Mouse (Mus musculus) mammary gland, adult 2 months (tissue): ENCODE measurements around the gene Gm5901. TPM values are rescaled to one million over a fixed set of nuclear protein-coding genes. Genes with fewer than 3 reads are reported as not detected.

Experiments
- polyA plus RNA-seq: library from polyadenylated mRNA; depleted of rRNA; stranded (reverse); fragments of >200 nt; gene quantifications from 2 replicates; pipeline ENCODE4 v1.2.3, GENCODE M21; 2012; ENCODE audit warnings: low replicate concordance; rRNA removed

Gene Gm5901
- polyA plus RNA-seq: not detected in 2 replicates

GRCm38 (mm10) chr7:105374866-105375265 is at the start of gene Gm5901:
Gene Gm5901 (plus strand): TSS chr7:105375038.

GRCm38 (mm10) chr7:105334004-105334403 is 40.8 kb upstream of the Gm5901 start, which contains the start of gene Olfr690:
Gene Olfr690 (minus strand): TSS chr7:105334104.

GRCm38 (mm10) chr7:105342170-105342569 is 32.7 kb upstream of the Gm5901 start, which contains the start of gene Olfr691:
Gene Olfr691 (minus strand): TSS chr7:105342270.

GRCm38 (mm10) chr7:105367930-105368329 is 6.9 kb upstream of the Gm5901 start, which contains the start of gene Olfr692:
Gene Olfr692 (plus strand): TSS chr7:105368230.

DNA sequence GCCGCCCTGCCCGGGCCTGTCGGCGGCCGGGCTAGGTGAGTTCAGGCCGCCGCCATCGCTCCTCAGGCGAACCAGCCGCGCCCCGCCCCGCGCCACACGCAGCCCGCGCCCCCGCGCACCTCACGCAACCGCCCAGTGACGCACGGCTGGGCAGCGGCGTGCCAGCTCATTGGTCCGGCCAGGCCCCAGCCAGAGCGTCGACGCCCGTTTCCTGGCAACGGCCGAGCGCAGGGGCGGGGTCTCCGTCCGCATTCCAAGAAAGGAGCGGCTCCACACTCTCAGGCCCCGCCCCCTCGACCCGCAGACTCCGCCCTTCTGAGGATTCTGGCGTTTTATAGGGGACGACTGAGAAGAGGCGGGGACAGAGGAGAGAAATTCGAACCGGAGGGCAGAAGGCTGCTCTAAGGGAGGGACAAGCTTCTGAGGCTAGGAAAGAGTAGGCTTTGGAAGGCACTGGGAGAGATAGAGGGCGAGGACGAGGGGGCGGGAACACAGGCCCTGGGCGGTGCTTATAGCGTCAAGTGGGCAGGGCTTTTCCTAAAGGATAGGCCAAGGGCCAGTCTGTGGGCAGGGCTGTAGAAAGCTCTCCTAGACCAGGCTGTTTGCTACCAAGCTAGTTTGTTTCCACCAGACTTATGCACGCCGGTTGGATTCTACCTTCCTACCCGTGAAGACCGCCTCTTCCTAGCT is 25.2 kb downstream of the Gm5901 start, which contains the start of gene Fam160a2:
Gene Fam160a2, minus strand, starts transcription at position 120 of the 690 bp plus-strand sequence.

GRCm38 (mm10) chr7:105404268-105404667 is 29.4 kb downstream of the Gm5901 start, which contains the start of gene Cnga4:
Gene Cnga4 (plus strand): TSS chr7:105404568.

DNA sequence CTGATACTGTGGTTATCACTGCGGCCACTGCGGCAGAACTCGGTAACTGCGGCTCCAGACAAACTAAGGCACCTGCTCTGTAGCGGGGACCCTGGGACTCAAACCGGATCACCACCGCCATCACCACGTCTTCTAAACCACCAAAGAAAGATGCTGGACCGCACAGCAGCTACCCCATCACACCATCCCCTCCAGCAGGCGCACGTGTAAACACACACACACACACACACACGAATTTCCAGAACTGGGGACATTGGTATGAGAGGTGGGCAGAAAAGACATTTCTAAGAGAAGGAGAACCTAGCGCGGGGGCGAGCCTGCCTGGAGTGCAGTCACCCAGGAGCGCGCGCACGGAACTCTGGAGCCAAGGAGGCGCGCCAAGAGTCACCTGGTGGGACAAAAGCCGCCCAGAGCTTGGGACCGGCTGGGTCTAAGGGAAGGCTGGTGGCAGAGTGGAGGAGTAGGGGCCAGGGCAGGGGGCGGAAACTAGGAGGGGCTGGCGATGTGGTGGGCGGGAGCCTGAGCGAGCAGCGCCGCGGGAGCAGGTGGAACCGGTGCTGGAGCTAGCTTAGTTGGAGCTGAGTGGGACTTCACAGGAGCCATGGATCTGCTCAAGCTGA is 50.7 kb downstream of the Gm5901 start, which contains the start of gene Cckbr:
Gene Cckbr, plus strand, starts transcription at position 308 of the 620 bp plus-strand sequence.

Other genes with a start within 250 kb of the Gm5901 start
- not detected in 2 replicates for gene Olfr683, start 228.0 kb upstream of the Gm5901 start, polyA plus RNA-seq
- not detected in 2 replicates for gene Olfr684, start 211.4 kb upstream of the Gm5901 start, polyA plus RNA-seq
- gene Olfr685, start 189.0 kb upstream of the Gm5901 start, polyA plus RNA-seq: not detected in 2 replicates
- not detected in 2 replicates for gene Olfr686, start 167.6 kb upstream of the Gm5901 start, polyA plus RNA-seq
- not detected in 2 replicates for gene Olfr688, start 86.9 kb upstream of the Gm5901 start, polyA plus RNA-seq
- not detected in 2 replicates for gene Olfr689, start 63.9 kb upstream of the Gm5901 start, polyA plus RNA-seq
- not detected in 2 replicates for gene Olfr690, start 40.9 kb upstream of the Gm5901 start, polyA plus RNA-seq
- not detected in 2 replicates for gene Olfr691, start 32.8 kb upstream of the Gm5901 start, polyA plus RNA-seq
- not detected in 2 replicates for gene Olfr692, start 6.8 kb upstream of the Gm5901 start, polyA plus RNA-seq
- 59.1 and 65.1 TPM in 2 replicates for gene Fam160a2, start 25.0 kb downstream of the Gm5901 start, polyA plus RNA-seq
- 0.27 and 0.30 TPM in 2 replicates for gene Cnga4, start 29.5 kb downstream of the Gm5901 start, polyA plus RNA-seq
- not detected in 2 replicates for gene Cckbr, start 50.7 kb downstream of the Gm5901 start, polyA plus RNA-seq
- gene Cavin3, start 107.3 kb downstream of the Gm5901 start, polyA plus RNA-seq: 92.9 and 226 TPM in 2 replicates
- 69.1 and 110 TPM in 2 replicates for gene Smpd1, start 179.3 kb downstream of the Gm5901 start, polyA plus RNA-seq
- gene Apbb1, start 206.6 kb downstream of the Gm5901 start, polyA plus RNA-seq: 23.3 and 35.9 TPM in 2 replicates
- 1.1 and 13.0 TPM in 2 replicates for gene Hpx, start 225.1 kb downstream of the Gm5901 start, polyA plus RNA-seq